Mouse (Mus musculus) liver, embryonic 12.5 days (tissue): Measurements from ENCODE around the gene 2210016L21Rik. TPM values are rescaled to one million over a fixed set of nuclear protein-coding genes. Genes with fewer than 3 reads are reported as not detected.

ENCODE experiments used
- ATAC-seq: fragments of 200-750 bp; cut with Nextera tagmentation; 2 replicates; pipeline ENCODE4 v1.8.0; 2017; ENCODE audit warnings: moderate number of reproducible peaks, mild to moderate bottlenecking, moderate library complexity
- H3K27ac ChIP-seq: fragments of 300-500 bp; sonication (generic); 2 replicates; pipeline ENCODE4 v1.5.1; 2016; ENCODE audit warnings: mild to moderate bottlenecking
- H3K27me3 ChIP-seq: fragments of 300-500 bp; sonication (generic); replicated peaks from 2 replicates; pipeline ENCODE4 v1.6.1; 2016; ENCODE audit warnings: mild to moderate bottlenecking, moderate library complexity
- H3K36me3 ChIP-seq: fragments of 300-500 bp; sonication (generic); 2 replicates; pipeline ENCODE4 v1.6.1; 2016; ENCODE audit warnings: mild to moderate bottlenecking, moderate library complexity
- H3K4me1 ChIP-seq: fragments of 300-500 bp; sonication (generic); 2 replicates; pipeline ENCODE4 v1.6.1; 2016
- H3K4me2 ChIP-seq: fragments of 300-500 bp; sonication (generic); 2 replicates; pipeline ENCODE4 v1.6.1; 2016; ENCODE audit warnings: mild to moderate bottlenecking, moderate library complexity
- H3K4me3 ChIP-seq: fragments of 300-500 bp; sonication (generic); 2 replicates; pipeline ENCODE4 v1.5.1; 2016; ENCODE audit warnings: mild to moderate bottlenecking, moderate library complexity
- H3K9ac ChIP-seq: fragments of 300-500 bp; sonication (generic); 2 replicates; pipeline ENCODE4 v1.6.1; 2016; ENCODE audit warnings: mild to moderate bottlenecking, moderate library complexity
- H3K9me3 ChIP-seq: fragments of 300-500 bp; sonication (generic); replicated peaks from 2 replicates; pipeline ENCODE4 v1.6.1; 2016; ENCODE audit warnings: mild to moderate bottlenecking, moderate library complexity
- whole genome bisulfite sequencing: fragments of 180-500 bp; shearing (Covaris S2); methylation state at CpG from one replicate; pipeline ENCODE4 v1.1.7; 2016; ENCODE audit not compliant: insufficient replicate concordance; 5-methylcytosine and 5-hydroxymethylcytosine counted together
- polyA plus RNA-seq: library from polyadenylated mRNA; unstranded; fragments of >200 nt; fragmentation: Nextera tagmentation; extraction: Ambion mirVana; gene quantifications from 2 replicates; pipeline ENCODE4 v1.2.1, GENCODE M21; 2016

2210016L21Rik gene
- polyA plus RNA-seq, 1 experiment from 2014 or later, result 25.2 TPM

- Histone ChIP-seq H3K36me3 (peaks cover 57% of the 10 kb centered on the region), H3K9ac (no peak overlapping the region), H3K4me2 (no peak overlapping the region), H3K27ac (no peak overlapping the region), H3K9me3 (no peaks in the 10 kb centered on the region), H3K4me1 (peaks cover 17% of the 10 kb centered on the region; the same call in 1 of the 2 replicates), H3K4me3 (no peak overlapping the region), H3K27me3 (peaks cover 8% of the 10 kb centered on the region; the same call in 1 of the 2 replicates)
- ATAC-seq, result no peak
- WGBS, result 61% methylated on average over 5 of the region's 5 CpGs
Measured at GRCm38 (mm10) chr5:114949316-114949715, 7.4 kb downstream of the 2210016L21Rik start.

GRCm38 (mm10) chr5:114949812-114950211, 7.9 kb downstream of the 2210016L21Rik start:
- no peak overlapping the region for H3K4me2 ChIP-seq
- 80% methylated on average over 9 of the region's 9 CpGs for WGBS
- ATAC-seq, result no peak

DNA sequence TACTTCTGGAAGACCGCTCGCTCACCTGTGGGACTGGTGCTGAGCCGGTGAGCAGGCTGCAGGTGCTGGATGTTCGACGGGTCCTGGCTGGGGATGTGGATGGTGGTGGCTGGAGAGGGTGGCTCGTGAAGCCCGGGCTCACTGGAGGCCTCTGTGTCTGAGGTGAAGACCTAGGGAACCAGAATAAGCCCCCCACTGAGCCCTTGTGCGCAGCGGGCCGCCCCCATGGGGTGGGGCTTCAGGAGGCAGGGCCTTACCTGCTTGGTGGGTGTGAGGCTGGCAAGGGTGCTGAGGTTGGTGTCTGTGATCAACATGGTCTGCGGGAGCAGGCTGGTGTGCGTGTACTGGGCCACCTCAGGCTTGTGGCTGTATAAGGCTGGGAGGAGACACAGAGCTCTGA, 8.7 kb downstream of the 2210016L21Rik start:
- ATAC-seq, result no peak
- 67% methylated on average over 12 of the region's 12 CpGs for WGBS
- no peak overlapping the region for H3K4me3 ChIP-seq
- H3K36me3 ChIP-seq, result peaks cover 51% of the 10 kb centered on the region
- no peak overlapping the region for H3K4me2 ChIP-seq
- H3K27me3 ChIP-seq, result peaks cover 8% of the 10 kb centered on the region; the same call in 1 of the 2 replicates
- H3K9ac ChIP-seq, result no peak overlapping the region
- peaks cover 17% of the 10 kb centered on the region; the same call in 1 of the 2 replicates for H3K4me1 ChIP-seq
- H3K9me3 ChIP-seq, result no peaks in the 10 kb centered on the region
- H3K27ac ChIP-seq, result no peak overlapping the region

More at GRCm38 (mm10) chr5:114949812-114950211, 7.9 kb downstream of the 2210016L21Rik start:
- Histone ChIP-seq H3K4me1 (peaks cover 17% of the 10 kb centered on the region; the same call in 1 of the 2 replicates), H3K27me3 (peaks cover 8% of the 10 kb centered on the region; the same call in 1 of the 2 replicates), H3K4me3 (no peak overlapping the region), H3K36me3 (peaks cover 57% of the 10 kb centered on the region), H3K9ac (no peak overlapping the region), H3K9me3 (no peaks in the 10 kb centered on the region), H3K27ac (no peak overlapping the region)

- ATAC-seq, result peak; percentile 20; the same call in 1 of the 2 replicates
- no peak overlapping the region; the same call in 1 of the 2 replicates for H3K27ac ChIP-seq
- H3K9ac ChIP-seq, result no peak overlapping the region
- no peaks in the 10 kb centered on the region for H3K9me3 ChIP-seq
- no peak overlapping the region for H3K4me3 ChIP-seq
- H3K36me3 ChIP-seq, result peaks cover 44% of the 10 kb centered on the region
- peaks cover 17% of the 10 kb centered on the region; the same call in 1 of the 2 replicates for H3K4me1 ChIP-seq
- 72% methylated on average over 21 of the region's 21 CpGs for WGBS
- no peak overlapping the region for H3K4me2 ChIP-seq
- H3K27me3 ChIP-seq, result peaks cover 8% of the 10 kb centered on the region; the same call in 1 of the 2 replicates
Measured at GRCm38 (mm10) chr5:114951279-114951880, 9.4 kb downstream of the 2210016L21Rik start.

GRCm38 (mm10) chr5:114953326-114953725, 11.4 kb downstream of the 2210016L21Rik start:
- peaks cover 24% of the 10 kb centered on the region for H3K36me3 ChIP-seq
- H3K4me1 ChIP-seq, result peaks cover 17% of the 10 kb centered on the region; the same call in 1 of the 2 replicates
- whole genome bisulfite sequencing, result 73% methylated on average over 14 of the region's 14 CpGs
- H3K4me2 ChIP-seq, result no peak overlapping the region
- peaks cover 8% of the 10 kb centered on the region; the same call in 1 of the 2 replicates for H3K27me3 ChIP-seq
- no peak overlapping the region for H3K9ac ChIP-seq
- no peak overlapping the region for H3K27ac ChIP-seq
- H3K4me3 ChIP-seq, result no peak overlapping the region
- no peaks in the 10 kb centered on the region for H3K9me3 ChIP-seq
- no peak for ATAC-seq

DNA sequence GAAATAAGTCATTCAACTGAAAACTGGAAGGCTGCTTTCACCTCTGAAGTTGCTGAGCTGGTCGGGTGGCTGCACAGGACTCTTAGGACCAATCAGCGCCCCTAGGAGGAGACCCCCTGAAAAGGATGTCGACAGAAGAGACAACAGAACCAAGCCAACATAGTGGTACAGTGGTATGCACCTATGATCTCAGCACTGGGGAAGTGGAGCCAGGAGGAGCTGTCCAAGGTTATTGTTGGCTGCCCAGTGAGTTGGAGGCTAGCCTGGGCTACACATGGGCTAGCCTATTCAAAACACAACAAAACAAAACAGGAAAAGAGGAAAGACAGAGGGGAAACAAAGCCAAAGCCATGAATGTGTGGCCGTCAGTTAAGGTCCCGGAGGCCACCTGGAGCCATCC, 16.1 kb downstream of the 2210016L21Rik start:
- WGBS, result 68% methylated on average over 5 of the region's 5 CpGs

DNA sequence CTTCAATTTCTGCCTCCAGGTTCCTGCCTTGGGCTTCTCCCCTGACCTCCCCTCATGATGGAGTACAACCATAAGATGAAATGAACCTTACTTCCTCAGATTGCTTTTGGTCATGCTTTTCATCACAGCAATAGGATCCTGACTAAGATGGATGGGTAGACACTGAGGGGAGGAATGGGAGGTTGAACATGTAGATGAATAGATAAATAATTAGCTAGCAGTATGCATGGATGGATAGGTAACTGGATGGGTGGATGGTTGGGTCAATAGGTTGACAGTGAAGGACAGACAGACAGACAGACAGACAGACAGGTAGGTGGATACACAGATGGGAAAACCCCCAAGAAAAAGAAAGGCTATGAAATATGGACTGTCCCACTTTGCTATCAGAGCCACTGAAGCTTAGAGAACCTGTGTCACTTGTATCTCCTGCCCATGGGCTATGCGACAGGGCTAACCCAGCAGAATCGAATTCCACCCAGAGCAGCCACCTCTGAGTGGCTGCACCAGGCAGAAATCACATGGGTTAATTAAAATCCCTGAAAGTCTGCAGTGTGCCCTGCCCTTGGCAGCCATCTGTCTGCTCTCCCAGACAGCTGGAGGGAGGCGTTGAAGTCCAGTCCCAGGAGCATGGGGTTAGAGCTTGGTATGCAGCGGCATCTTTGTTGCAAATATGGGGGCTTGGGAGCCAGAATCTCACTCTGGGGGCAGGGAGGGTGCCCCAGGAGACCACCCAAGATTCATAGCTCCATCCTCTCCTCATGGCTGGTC, 19.8 kb downstream of the 2210016L21Rik start:
- H3K9me3 ChIP-seq, result no peaks in the 10 kb centered on the region
- no peak overlapping the region for H3K9ac ChIP-seq
- no peak overlapping the region for H3K4me2 ChIP-seq
- no peaks in the 10 kb centered on the region; the same call in 1 of the 2 replicates for H3K36me3 ChIP-seq
- ATAC-seq, result no peak
- H3K4me3 ChIP-seq, result no peak overlapping the region
- H3K4me1 ChIP-seq, result peaks cover 31% of the 10 kb centered on the region
- H3K27me3 ChIP-seq, result peaks cover 8% of the 10 kb centered on the region; the same call in 1 of the 2 replicates
- WGBS, result 48% methylated on average over 4 of the region's 4 CpGs
- no peak overlapping the region for H3K27ac ChIP-seq

More for the DNA sequence above, 16.1 kb downstream of the 2210016L21Rik start:
- Histone ChIP-seq H3K27me3 (0 out of 2 replicates have a peak, but pooled peaks cover 11% of the 10 kb centered on the region), H3K36me3 (no peaks in the 10 kb centered on the region; the same call in 1 of the 2 replicates), H3K27ac (no peak overlapping the region), H3K4me2 (no peak overlapping the region), H3K9ac (no peak overlapping the region), H3K4me3 (no peak overlapping the region), H3K9me3 (no peaks in the 10 kb centered on the region), H3K4me1 (no peaks in the 10 kb centered on the region)
- ATAC-seq, result no peak

DNA sequence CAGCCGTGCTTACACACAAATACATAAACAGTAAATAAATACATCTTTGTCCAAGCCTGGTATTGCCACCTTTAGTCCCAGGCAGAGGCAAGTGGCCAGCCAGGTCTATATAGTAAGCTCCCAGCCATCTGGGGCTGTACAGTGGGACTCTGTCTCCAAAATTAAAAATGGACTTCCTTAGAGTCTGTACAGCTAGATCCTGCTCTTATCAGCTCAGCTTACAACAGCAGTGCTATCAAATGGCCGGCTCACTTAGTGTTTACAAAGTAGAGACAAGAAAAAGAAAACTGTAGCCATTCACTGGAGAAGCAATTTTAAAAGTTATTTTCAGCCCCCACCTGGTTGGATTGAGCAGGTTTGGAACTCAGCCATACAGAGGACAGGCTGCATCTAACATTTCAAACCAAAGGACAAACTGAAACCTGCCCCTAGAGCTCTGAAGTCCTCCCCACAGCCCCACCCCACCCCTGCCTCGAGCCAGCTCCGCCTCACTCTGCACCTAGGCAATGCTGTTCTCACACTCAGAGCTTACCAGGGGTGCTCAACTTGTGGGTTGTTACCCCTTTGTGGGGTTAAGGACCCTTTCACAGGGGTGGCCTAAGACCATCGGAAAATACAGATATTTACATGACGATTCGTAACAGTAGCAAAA, 22.5 kb downstream of the 2210016L21Rik start:
- Histone ChIP-seq H3K4me1 (peaks cover 37% of the 10 kb centered on the region), H3K9me3 (no peaks in the 10 kb centered on the region), H3K36me3 (no peaks in the 10 kb centered on the region), H3K4me2 (peak overlapping the region; percentile 52), H3K27me3 (peaks cover 35% of the 10 kb centered on the region), H3K27ac (peak overlapping the region; percentile 58), H3K9ac (0 out of 2 replicates have a peak overlapping the region, but pooled peaks have one; percentile 13), H3K4me3 (peak overlapping the region; percentile 33)
- 41% methylated on average over 7 of the region's 7 CpGs for WGBS
- peak; percentile 74; the same call in 1 of the 2 replicates for ATAC-seq

DNA sequence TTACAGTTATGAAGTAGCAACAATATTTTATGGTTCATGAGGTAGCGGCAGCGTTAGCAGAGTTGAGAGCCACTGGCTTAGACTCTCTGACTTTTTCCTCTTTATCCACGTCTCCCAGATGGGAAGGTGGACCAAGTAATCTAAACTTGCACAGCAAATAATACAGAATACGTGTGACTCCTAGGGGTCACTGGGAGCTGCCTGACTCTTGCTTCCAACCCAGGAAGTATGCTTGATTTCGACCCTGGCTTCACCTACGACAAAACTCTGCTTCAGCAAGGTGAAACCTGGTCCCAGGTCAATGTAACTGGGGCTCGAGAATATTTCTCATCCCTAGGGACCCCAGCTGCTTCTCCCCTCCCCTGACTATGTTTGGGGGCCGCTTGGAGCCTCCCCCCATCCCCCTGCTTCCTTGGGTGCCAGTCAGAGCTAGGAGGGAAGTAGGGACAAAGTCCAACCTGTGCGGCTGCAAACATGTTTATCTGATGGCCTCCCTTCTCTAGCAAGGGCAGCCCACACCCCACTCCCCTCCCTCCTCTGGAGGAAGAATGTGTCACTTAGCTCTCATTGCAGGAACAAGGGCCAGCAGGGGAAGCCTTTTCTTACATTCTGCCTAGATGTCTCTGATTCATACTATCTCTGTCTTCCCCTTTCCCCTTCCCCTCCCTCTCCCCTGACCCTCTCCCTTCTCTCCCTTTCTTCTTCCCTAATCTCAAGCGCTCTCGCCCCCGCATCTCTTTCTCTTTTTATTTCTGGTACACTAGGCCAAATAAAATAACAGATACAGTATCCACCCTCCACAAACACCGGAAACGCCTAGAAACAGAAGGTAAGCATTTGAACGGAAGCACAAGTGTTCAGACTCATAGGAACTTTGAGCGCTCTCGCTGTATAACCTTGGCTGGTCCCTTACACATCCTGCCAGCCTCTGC, 23.3 kb downstream of the 2210016L21Rik start:
- ATAC-seq, result no peak
- no peaks in the 10 kb centered on the region for H3K36me3 ChIP-seq
- 0 out of 2 replicates have a peak overlapping the region, but pooled peaks have one; percentile 13 for H3K9ac ChIP-seq
- H3K4me3 ChIP-seq, result 0 out of 2 replicates have a peak overlapping the region, but pooled peaks have one; percentile 33
- peaks cover 37% of the 10 kb centered on the region for H3K4me1 ChIP-seq
- H3K27ac ChIP-seq, result peak overlapping the region; percentile 58
- peaks cover 42% of the 10 kb centered on the region for H3K27me3 ChIP-seq
- WGBS, result 47% methylated on average over 17 of the region's 17 CpGs
- peak overlapping the region; percentile 52 for H3K4me2 ChIP-seq
- no peaks in the 10 kb centered on the region for H3K9me3 ChIP-seq

GRCm38 (mm10) chr5:114967523-114968268, 25.7 kb downstream of the 2210016L21Rik start:
- H3K4me3 ChIP-seq, result no peak overlapping the region
- no peak for ATAC-seq
- no peaks in the 10 kb centered on the region for H3K9me3 ChIP-seq
- H3K4me2 ChIP-seq, result peak overlapping the region; percentile 39; the same call in 1 of the 2 replicates
- H3K36me3 ChIP-seq, result no peaks in the 10 kb centered on the region
- H3K9ac ChIP-seq, result no peak overlapping the region
- peaks cover 38% of the 10 kb centered on the region for H3K27me3 ChIP-seq
- 20% methylated on average over 14 of the region's 14 CpGs for WGBS
- peaks cover 37% of the 10 kb centered on the region for H3K4me1 ChIP-seq
- H3K27ac ChIP-seq, result no peak overlapping the region
